Mouse (Mus musculus) adrenal gland, postnatal 36 days (tissue): Measurements from ENCODE around the gene Trmt1. TPM values are rescaled to one million over a fixed set of nuclear protein-coding genes. Genes with fewer than 3 reads are reported as not detected.

ENCODE experiments used
- DNase-seq, 2 experiments: peaks; one replicate each; pipeline ENCODE4 v3.0.0; 2021; ENCODE audit warnings: mixed read lengths in 1 of 2
- long read RNA-seq, 2 experiments: library from polyadenylated mRNA; stranded (forward); transcript quantifications; one replicate each; pipeline ENCODE4 v2.0.0; 2021; ENCODE audit warnings: borderline sequencing depth in 2 of 2
- total RNA-seq, 2 experiments: library from RNA; stranded (reverse); gene quantifications; 2 replicates each; pipeline ENCODE4 v1.2.3; 2021

Gene Trmt1
- total RNA-seq, result 10 to 100 TPM; 63.8 to 83.7 TPM
- long read RNA-seq, experiment 1, transcript Trmt1-203 (17 exons, 2,138 nt), result major isoform, 22 of 69 reads
- long read RNA-seq, experiment 1, transcript Trmt1-201 (17 exons, 2,567 nt), result minor isoform, 18 of 69 reads
- long read RNA-seq, experiment 1, partial matches to known transcripts, result 6 of 69 reads
- long read RNA-seq, experiment 1, other reads (novel, unspliced or antisense), result 19 of 69 reads
- long read RNA-seq, experiment 2, transcript Trmt1-203 (17 exons, 2,138 nt), result minor isoform, 6 of 23 reads
- long read RNA-seq, experiment 2, transcript Trmt1-201 (17 exons, 2,567 nt), result major isoform, 7 of 23 reads
- long read RNA-seq, experiment 2, partial matches to known transcripts, result 0 of 23 reads
- long read RNA-seq, experiment 2, other reads (novel, unspliced or antisense), result 8 of 23 reads

GRCm38 (mm10) chr8:84686191-84687002 is at the start of gene Trmt1:
Gene Trmt1, plus strand, starts transcription at chr8:84686307.
- DNase-seq, result peak; percentile 60 to 65

- DNase-seq, result no peak
Observed at GRCm38 (mm10) chr8:84637946-84638554, 48.1 kb upstream of the Trmt1 start.

GRCm38 (mm10) chr8:84638555-84639161 is 47.4 kb upstream of the Trmt1 start:
- peak in 1 of 2 experiments; percentile 54 for DNase-seq

- DNase-seq, result peak; percentile 93 to 97
Observed at GRCm38 (mm10) chr8:84639162-84640009, 46.7 kb upstream of the Trmt1 start.

- DNase-seq, result no peak
Observed at GRCm38 (mm10) chr8:84640010-84640588, 46.0 kb upstream of the Trmt1 start.

- no peak for DNase-seq
Observed at GRCm38 (mm10) chr8:84640617-84641294, 45.4 kb upstream of the Trmt1 start.

GRCm38 (mm10) chr8:84641578-84642361 is 44.3 kb upstream of the Trmt1 start:
- no peak for DNase-seq

GRCm38 (mm10) chr8:84643019-84643418 is 43.1 kb upstream of the Trmt1 start:
- no peak for DNase-seq

- no peak for DNase-seq
Observed at GRCm38 (mm10) chr8:84646800-84647199, 39.3 kb upstream of the Trmt1 start.

- DNase-seq, result peak in 1 of 2 experiments; percentile 30
Observed at GRCm38 (mm10) chr8:84647461-84647901, 38.6 kb upstream of the Trmt1 start.

- no peak for DNase-seq
Observed at GRCm38 (mm10) chr8:84650213-84650612, 35.9 kb upstream of the Trmt1 start.

GRCm38 (mm10) chr8:84653092-84653631 is 32.9 kb upstream of the Trmt1 start:
- no peak for DNase-seq

- no peak for DNase-seq
Observed at GRCm38 (mm10) chr8:84654597-84654996, 31.5 kb upstream of the Trmt1 start.

- DNase-seq, result peak in 1 of 2 experiments; percentile 37
Observed at GRCm38 (mm10) chr8:84655336-84656190, 30.5 kb upstream of the Trmt1 start.

GRCm38 (mm10) chr8:84656191-84656525 is 29.9 kb upstream of the Trmt1 start:
- DNase-seq, result peak in 1 of 2 experiments; percentile 22

- DNase-seq, result peak; percentile 78 to 79
Observed at GRCm38 (mm10) chr8:84656641-84657126, 29.4 kb upstream of the Trmt1 start.

GRCm38 (mm10) chr8:84657203-84657602 is 28.9 kb upstream of the Trmt1 start:
- no peak for DNase-seq

GRCm38 (mm10) chr8:84657680-84658079 is 28.4 kb upstream of the Trmt1 start:
- DNase-seq, result no peak
